Mouse (Mus musculus) small intestine, adult 2 months (tissue): ENCODE measurements at regions not wholly inside any gene's neighbourhood (a gene's known extent, or its start where the extent isn't known, plus 50 kb on each side); places are given as distances from the start of the nearest gene placed in this dataset.

Experiments used
- CTCF ChIP-seq: fragments of 200-500 bp; IDR thresholded peaks from 2 replicates; pipeline ENCODE4 v1.5.1; 2012; ENCODE audit warnings: low read depth, mild to moderate bottlenecking, control low read depth, inconsistent platforms, low read length, moderate library complexity, mixed read lengths; ENCODE audit not compliant: insufficient replicate concordance, insufficient read length; ENCODE audit errors: extremely low read depth
- POLR2A ChIP-seq: fragments of 200-500 bp; IDR thresholded peaks from 2 replicates; pipeline ENCODE4 v1.6.1; 2012; ENCODE audit warnings: low read depth, mild to moderate bottlenecking, control low read depth, inconsistent platforms, low read length, moderate library complexity

DNA sequence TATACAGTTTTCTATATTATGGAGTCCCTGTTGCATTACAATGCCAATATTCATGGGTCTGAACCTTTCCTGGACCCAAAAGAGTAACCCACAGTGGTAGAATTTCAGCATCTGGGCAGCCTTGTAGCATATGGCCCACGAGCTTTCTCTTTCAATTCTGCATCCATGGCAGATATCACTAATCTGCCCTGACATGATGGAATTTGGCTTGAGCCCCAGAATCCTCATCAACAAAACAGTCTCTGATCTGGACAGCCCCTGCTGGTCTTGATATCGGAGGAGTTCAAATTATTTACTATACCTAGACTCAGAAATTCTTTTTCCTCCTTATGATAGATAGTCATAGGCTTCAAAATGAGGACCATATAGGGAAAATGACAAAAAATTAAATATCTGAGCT lies 139.1 kb upstream of the Gk2 start:
- TF ChIP-seq POLR2A (no peak), CTCF (no peak)
